Mouse (Mus musculus): ENCODE measurements at regions not wholly inside any gene's neighbourhood (a gene's known extent, or its start where the extent isn't known, plus 50 kb on each side); places are given as distances from the start of the nearest gene placed in this dataset.
A peak's percentile ranks its signal among the peaks of the same experiment; 100 is the strongest.

GRCm38 (mm10) chr12:13118026-13118425, 131.0 kb downstream of the Ddx1 start:
- Histone ChIP-seq H3K27me3 (ENCODE audit: control insufficient read depth, insufficient read depth, low read length) (no peaks in the 10 kb centered on the region), H3K9ac (replicated peaks; ENCODE audit: low read depth, low read length) (no peak overlapping the region), H3K36me3 (ENCODE audit: control insufficient read depth, insufficient read depth, low read length) (no peaks in the 10 kb centered on the region), H3K4me2 (ENCODE audit: low read depth, low read length) (no peak overlapping the region), H3K9me3 (ENCODE audit: control insufficient read depth, low read length) (no peaks in the 10 kb centered on the region), H3K4me1 (ENCODE audit: control insufficient read depth, insufficient read depth, low read length) (no peaks in the 10 kb centered on the region), H3K27ac (ENCODE audit: low read depth, low read length) (no peak overlapping the region), H3K4me3 (ENCODE audit: low read depth, low read length) (no peak overlapping the region)
- no peak for ATAC-seq (ENCODE audit: low read depth)
- 78% methylated on average over 9 of the region's 9 CpGs for WGBS

- Histone ChIP-seq H3K4me1 (ENCODE audit: control insufficient read depth, insufficient read depth, low read length) (no peaks in the 10 kb centered on the region), H3K4me3 (ENCODE audit: low read depth, low read length) (no peak overlapping the region), H3K4me2 (ENCODE audit: low read depth, low read length) (no peak overlapping the region), H3K27ac (ENCODE audit: low read depth, low read length) (no peak overlapping the region), H3K27me3 (ENCODE audit: control insufficient read depth, insufficient read depth, low read length) (no peaks in the 10 kb centered on the region), H3K9me3 (ENCODE audit: control insufficient read depth, low read length) (no peaks in the 10 kb centered on the region), H3K36me3 (ENCODE audit: control insufficient read depth, insufficient read depth, low read length) (no peaks in the 10 kb centered on the region), H3K9ac (replicated peaks; ENCODE audit: low read depth, low read length) (no peak overlapping the region)
- WGBS: 80% methylated on average over 4 of the region's 4 CpGs
- no peak for ATAC-seq (ENCODE audit: low read depth)
Measured at GRCm38 (mm10) chr12:13114341-13114740, 134.7 kb downstream of the Ddx1 start.

GRCm38 (mm10) chr12:13106931-13107330, 142.1 kb downstream of the Ddx1 start:
- Histone ChIP-seq H3K27ac (ENCODE audit: low read depth, low read length) (no peak overlapping the region), H3K9me3 (ENCODE audit: control insufficient read depth, low read length) (no peaks in the 10 kb centered on the region), H3K27me3 (ENCODE audit: control insufficient read depth, insufficient read depth, low read length) (no peaks in the 10 kb centered on the region), H3K9ac (replicated peaks; ENCODE audit: low read depth, low read length) (no peak overlapping the region), H3K36me3 (ENCODE audit: control insufficient read depth, insufficient read depth, low read length) (no peaks in the 10 kb centered on the region), H3K4me2 (ENCODE audit: low read depth, low read length) (no peak overlapping the region), H3K4me3 (ENCODE audit: low read depth, low read length) (no peak overlapping the region), H3K4me1 (ENCODE audit: control insufficient read depth, insufficient read depth, low read length) (no peaks in the 10 kb centered on the region)
- 88% methylated on average over 3 of the region's 3 CpGs for WGBS
- no peak for ATAC-seq (ENCODE audit: low read depth)

GRCm38 (mm10) chr12:13100505-13101354, 148.3 kb downstream of the Ddx1 start:
- H3K27me3 ChIP-seq (ENCODE audit: control insufficient read depth, insufficient read depth, low read length): no peaks in the 10 kb centered on the region
- H3K9me3 ChIP-seq (ENCODE audit: control insufficient read depth, low read length): no peaks in the 10 kb centered on the region
- no peak overlapping the region for H3K4me3 ChIP-seq (ENCODE audit: low read depth, low read length)
- peak; percentile 65 for ATAC-seq (ENCODE audit: low read depth)
- 0 out of 2 replicates have a peak overlapping the region, but pooled peaks have one; percentile 7 for H3K9ac ChIP-seq (replicated peaks; ENCODE audit: low read depth, low read length)
- WGBS: 12% methylated on average over 12 of the region's 12 CpGs
- no peak overlapping the region for H3K27ac ChIP-seq (ENCODE audit: low read depth, low read length)
- H3K4me2 ChIP-seq (ENCODE audit: low read depth, low read length): no peak overlapping the region
- 0 out of 2 replicates have a peak, but pooled peaks cover 4% of the 10 kb centered on the region for H3K4me1 ChIP-seq (ENCODE audit: control insufficient read depth, insufficient read depth, low read length)
- no peaks in the 10 kb centered on the region for H3K36me3 ChIP-seq (ENCODE audit: control insufficient read depth, insufficient read depth, low read length)

GRCm38 (mm10) chr12:13094111-13094851, 152.6 kb upstream of the Mycn start:
- WGBS: 81% methylated on average over 9 of the region's 9 CpGs
- no peak overlapping the region for H3K4me2 ChIP-seq (ENCODE audit: low read depth, low read length)
- H3K9ac ChIP-seq (replicated peaks; ENCODE audit: low read depth, low read length): no peak overlapping the region
- no peak for ATAC-seq (ENCODE audit: low read depth)
- no peak overlapping the region for H3K4me3 ChIP-seq (ENCODE audit: low read depth, low read length)
- H3K27me3 ChIP-seq (ENCODE audit: control insufficient read depth, insufficient read depth, low read length): no peaks in the 10 kb centered on the region
- H3K9me3 ChIP-seq (ENCODE audit: control insufficient read depth, low read length): no peaks in the 10 kb centered on the region
- H3K4me1 ChIP-seq (ENCODE audit: control insufficient read depth, insufficient read depth, low read length): no peaks in the 10 kb centered on the region
- no peak overlapping the region for H3K27ac ChIP-seq (ENCODE audit: low read depth, low read length)
- no peaks in the 10 kb centered on the region for H3K36me3 ChIP-seq (ENCODE audit: control insufficient read depth, insufficient read depth, low read length)

- no peak for ATAC-seq (ENCODE audit: low read depth)
- Histone ChIP-seq H3K4me2 (ENCODE audit: low read depth, low read length) (no peak overlapping the region), H3K36me3 (ENCODE audit: control insufficient read depth, insufficient read depth, low read length) (no peaks in the 10 kb centered on the region), H3K9ac (replicated peaks; ENCODE audit: low read depth, low read length) (no peak overlapping the region), H3K4me3 (ENCODE audit: low read depth, low read length) (no peak overlapping the region), H3K27ac (ENCODE audit: low read depth, low read length) (no peak overlapping the region), H3K27me3 (ENCODE audit: control insufficient read depth, insufficient read depth, low read length) (no peaks in the 10 kb centered on the region), H3K9me3 (ENCODE audit: control insufficient read depth, low read length) (no peaks in the 10 kb centered on the region), H3K4me1 (ENCODE audit: control insufficient read depth, insufficient read depth, low read length) (no peaks in the 10 kb centered on the region)
- WGBS: 57% methylated on average over 9 of the region's 9 CpGs
Measured at GRCm38 (mm10) chr12:13085951-13086350, 144.2 kb upstream of the Mycn start.

- 90% methylated on average over 6 of the region's 6 CpGs for WGBS
- H3K4me3 ChIP-seq (ENCODE audit: low read depth, low read length): no peak overlapping the region
- ATAC-seq (ENCODE audit: low read depth): no peak
Measured at GRCm38 (mm10) chr12:13085484-13085883, 143.8 kb upstream of the Mycn start.

GRCm38 (mm10) chr12:13083337-13084054, 141.8 kb upstream of the Mycn start:
- Histone ChIP-seq H3K9me3 (ENCODE audit: control insufficient read depth, low read length) (no peaks in the 10 kb centered on the region), H3K9ac (replicated peaks; ENCODE audit: low read depth, low read length) (no peak overlapping the region), H3K4me3 (ENCODE audit: low read depth, low read length) (no peak overlapping the region), H3K4me1 (ENCODE audit: control insufficient read depth, insufficient read depth, low read length) (no peaks in the 10 kb centered on the region), H3K27ac (ENCODE audit: low read depth, low read length) (no peak overlapping the region), H3K4me2 (ENCODE audit: low read depth, low read length) (no peak overlapping the region), H3K36me3 (ENCODE audit: control insufficient read depth, insufficient read depth, low read length) (no peaks in the 10 kb centered on the region), H3K27me3 (ENCODE audit: control insufficient read depth, insufficient read depth, low read length) (no peaks in the 10 kb centered on the region)
- ATAC-seq (ENCODE audit: low read depth): peak; percentile 93
- 42% methylated on average over 8 of the region's 8 CpGs for WGBS

More at GRCm38 (mm10) chr12:13085484-13085883, 143.8 kb upstream of the Mycn start:
- Histone ChIP-seq H3K4me1 (ENCODE audit: control insufficient read depth, insufficient read depth, low read length) (no peaks in the 10 kb centered on the region), H3K27ac (ENCODE audit: low read depth, low read length) (no peak overlapping the region), H3K9ac (replicated peaks; ENCODE audit: low read depth, low read length) (no peak overlapping the region), H3K9me3 (ENCODE audit: control insufficient read depth, low read length) (no peaks in the 10 kb centered on the region), H3K36me3 (ENCODE audit: control insufficient read depth, insufficient read depth, low read length) (no peaks in the 10 kb centered on the region), H3K27me3 (ENCODE audit: control insufficient read depth, insufficient read depth, low read length) (no peaks in the 10 kb centered on the region), H3K4me2 (ENCODE audit: low read depth, low read length) (no peak overlapping the region)

All from neural tube, embryonic 14.5 days (tissue).